Mouse (Mus musculus) cerebellum, adult 2 months (tissue): ENCODE data around the gene Gtf2f1.

ENCODE experiments used
- CTCF ChIP-seq: fragments of 200-500 bp; IDR thresholded peaks from 2 replicates; pipeline ENCODE4 v1.5.1; 2011; ENCODE audit warnings: low read depth, mild to moderate bottlenecking, control low read depth, low read length, moderate library complexity, borderline replicate concordance; ENCODE audit not compliant: insufficient read depth
- POLR2A ChIP-seq: fragments of 200-500 bp; IDR thresholded peaks from 2 replicates; pipeline ENCODE4 v1.6.1; 2011; ENCODE audit warnings: low read length, control low read depth, borderline replicate concordance; ENCODE audit not compliant: insufficient read depth

DNA sequence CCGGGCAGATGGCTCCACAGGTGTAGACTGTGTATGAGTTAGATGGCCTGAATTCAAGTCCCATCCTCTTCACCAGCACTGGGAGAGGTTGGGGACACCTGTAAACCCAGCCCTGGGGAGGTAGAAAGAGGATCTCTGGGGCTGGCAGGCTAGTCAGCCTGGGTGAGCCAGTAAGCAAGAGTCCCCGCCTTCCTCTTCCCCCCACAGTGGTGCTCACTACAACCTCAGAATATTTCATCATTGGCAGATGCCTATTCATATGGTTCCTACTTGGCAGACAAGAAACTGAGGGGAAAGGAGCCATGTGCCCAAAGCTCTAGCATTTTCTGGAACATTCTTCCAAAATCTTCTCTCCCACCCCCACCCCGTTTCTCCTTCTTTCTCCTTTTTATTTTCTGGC, 37.7 kb upstream of the Gtf2f1 start:
- no peak for TF ChIP-seq CTCF
- no peak for TF ChIP-seq POLR2A
